Mouse (Mus musculus) macrophage (primary cell): Measurements from ENCODE around the gene Tcea2. TPM values are rescaled to one million over a fixed set of nuclear protein-coding genes. Genes with fewer than 3 reads are reported as not detected.

ENCODE experiments used
- H3K27ac ChIP-seq: fragments of 350-480 bp; formaldehyde crosslinking; 2 replicates; pipeline ENCODE4 v1.9.0; 2021
- H3K36me3 ChIP-seq: fragments of 350-480 bp; formaldehyde crosslinking; 2 replicates; pipeline ENCODE4 v1.9.0; 2021; ENCODE audit errors: inconsistent target
- H3K4me3 ChIP-seq: fragments of 350-480 bp; formaldehyde crosslinking; 2 replicates; pipeline ENCODE4 v1.9.0; 2021; ENCODE audit errors: inconsistent target
- H3K79me2 ChIP-seq: fragments of 350-480 bp; formaldehyde crosslinking; 2 replicates; pipeline ENCODE4 v1.9.0; 2021; ENCODE audit errors: inconsistent target
- WGBS: methylation state at CpG from one replicate; pipeline ENCODE4 v1.1.7; 2026; ENCODE audit warnings: inconsistent platforms; ENCODE audit not compliant: missing documents; 5-methylcytosine and 5-hydroxymethylcytosine counted together
- polyA plus RNA-seq: library from polyadenylated mRNA; stranded (reverse); fragments of 250-400 nt; gene quantifications from 3 replicates; pipeline ENCODE4 v1.2.4, GENCODE M21; 2018; ENCODE audit warnings: inconsistent platforms

Tcea2 gene
- polyA plus RNA-seq, 1 experiment from 2014 or later, result 1.5 TPM

DNA sequence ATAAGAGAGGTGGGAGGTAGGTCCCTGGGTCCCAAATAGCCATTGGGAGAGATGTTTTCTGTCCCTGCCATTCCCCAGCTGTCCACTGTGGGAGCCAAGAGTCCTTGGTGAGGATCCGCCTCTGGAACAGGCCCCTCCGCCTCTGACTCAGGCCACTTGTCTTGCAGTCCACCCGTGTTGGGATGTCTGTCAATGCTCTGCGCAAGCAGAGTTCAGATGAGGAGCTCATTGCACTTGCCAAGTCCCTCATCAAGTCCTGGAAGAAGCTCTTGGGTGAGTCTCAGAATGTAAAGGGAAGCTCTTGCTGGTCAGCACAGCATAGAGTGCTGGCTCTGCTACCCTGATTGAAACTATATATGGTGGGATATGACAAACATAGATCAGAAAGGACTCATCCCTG is 3.3 kb downstream of the Tcea2 start:
- 93% methylated on average over 4 of the region's 4 CpGs for WGBS
- H3K4me3 ChIP-seq, result no peak overlapping the region
- H3K27ac ChIP-seq, result no peak overlapping the region
- H3K36me3 ChIP-seq, result peaks cover 17% of the 10 kb centered on the region; the same call in 1 of the 2 replicates
- no peaks in the 10 kb centered on the region for H3K79me2 ChIP-seq

DNA sequence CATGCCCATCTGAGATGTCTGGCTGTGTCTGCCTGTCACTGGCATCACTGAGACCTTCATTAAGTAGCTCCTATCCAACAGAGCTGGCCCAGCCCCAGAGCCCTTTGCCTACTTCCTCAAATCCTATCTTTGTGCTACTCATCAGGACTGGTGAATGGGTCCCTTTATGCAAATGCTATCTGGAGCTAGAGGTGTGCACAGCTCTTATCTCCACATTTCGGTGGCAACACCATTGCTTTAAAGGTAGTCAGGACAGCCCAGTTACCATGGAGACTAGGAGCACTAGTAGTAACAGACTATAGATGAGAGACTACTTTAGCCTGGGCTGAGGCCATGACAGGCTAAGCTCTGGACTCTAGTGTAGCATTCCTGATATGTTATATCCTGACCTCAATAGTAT is 4.6 kb downstream of the Tcea2 start:
- 92% methylated on average over 1 of the region's 1 CpGs for WGBS
- Histone ChIP-seq H3K27ac (no peak overlapping the region), H3K79me2 (peaks cover 10% of the 10 kb centered on the region), H3K4me3 (no peak overlapping the region), H3K36me3 (peaks cover 27% of the 10 kb centered on the region; the same call in 1 of the 2 replicates)

DNA sequence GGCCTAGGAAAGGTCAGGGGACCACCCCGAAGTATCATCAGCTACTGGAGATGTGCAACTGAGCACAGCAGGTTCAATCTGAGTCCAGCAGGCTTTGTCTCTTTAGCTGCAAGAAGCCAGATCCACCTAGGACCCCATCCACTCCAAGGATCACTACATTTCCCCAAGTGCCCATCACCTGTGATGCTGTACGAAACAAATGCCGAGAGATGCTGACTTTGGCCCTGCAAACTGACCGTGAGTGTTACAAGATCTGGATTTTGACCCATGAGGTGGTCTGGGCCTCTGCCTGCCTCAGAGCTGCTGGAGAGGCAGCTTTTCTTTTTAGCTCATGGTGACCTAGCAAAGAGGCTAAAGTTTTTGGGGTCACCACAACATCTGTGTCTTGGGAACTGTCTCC is 5.6 kb downstream of the Tcea2 start:
- 94% methylated on average over 4 of the region's 4 CpGs for WGBS
- Histone ChIP-seq H3K36me3 (peaks cover 34% of the 10 kb centered on the region; the same call in 1 of the 2 replicates), H3K4me3 (no peak overlapping the region)

DNA sequence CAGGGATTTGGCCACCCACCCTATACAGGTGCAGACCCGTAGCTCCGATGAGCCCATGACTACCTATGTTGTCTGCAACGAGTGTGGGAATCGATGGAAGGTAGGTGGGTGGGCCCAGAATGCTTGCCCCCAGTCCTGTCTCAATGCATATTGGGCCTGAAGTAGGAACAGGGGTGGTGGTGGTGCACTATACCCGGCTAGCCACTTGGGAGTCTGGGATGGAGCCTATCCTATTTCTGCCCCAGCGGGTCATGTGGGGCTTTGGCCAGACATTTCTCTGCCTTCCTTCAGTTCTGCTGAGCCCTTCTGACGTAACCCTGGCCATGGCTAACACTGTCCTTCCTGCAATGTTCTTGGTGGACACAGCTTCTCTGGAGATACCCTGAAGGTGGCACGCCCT is 7.5 kb downstream of the Tcea2 start:
- WGBS, result 97% methylated on average over 7 of the region's 8 CpGs
- H3K36me3 ChIP-seq, result peaks cover 36% of the 10 kb centered on the region; the same call in 1 of the 2 replicates

More for the DNA sequence above, 5.6 kb downstream of the Tcea2 start:
- H3K27ac ChIP-seq, result no peak overlapping the region
- peaks cover 20% of the 10 kb centered on the region for H3K79me2 ChIP-seq

DNA sequence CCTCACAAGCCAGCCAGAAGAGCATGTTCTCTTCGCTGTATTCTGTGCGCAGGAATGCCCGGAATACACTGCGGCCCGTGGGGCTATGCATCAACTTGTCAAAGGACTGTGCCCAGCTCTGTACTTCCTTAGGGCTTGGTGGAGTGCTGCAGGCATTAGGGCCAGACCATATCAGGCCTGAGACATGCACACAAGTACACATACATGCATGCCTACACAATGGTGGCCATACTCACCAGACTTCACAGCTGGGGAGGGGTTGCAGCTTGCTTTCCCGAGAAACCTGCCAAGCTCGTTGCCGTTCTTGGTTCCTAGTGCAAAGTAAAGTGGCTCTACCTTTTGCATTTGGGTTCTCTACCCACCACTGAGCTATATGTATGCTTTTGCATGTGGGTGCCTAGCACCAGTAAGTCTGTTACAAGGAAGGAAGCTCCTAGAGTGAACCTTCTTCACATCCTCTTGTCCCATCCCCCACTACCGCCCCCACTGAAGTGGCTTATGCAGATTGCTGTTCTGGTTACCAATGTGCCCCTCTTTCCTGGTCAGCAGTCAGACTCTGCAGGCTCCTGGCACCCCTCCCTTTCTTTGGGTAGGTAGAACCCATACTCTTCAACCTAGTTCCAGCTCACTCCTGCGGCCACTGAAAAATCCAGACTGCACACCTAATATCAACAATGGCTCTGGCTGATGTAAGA is 9.5 kb downstream of the Tcea2 start:
- Histone ChIP-seq H3K79me2 (peaks cover 49% of the 10 kb centered on the region), H3K4me3 (no peak overlapping the region), H3K27ac (no peak overlapping the region), H3K36me3 (peaks cover 36% of the 10 kb centered on the region; the same call in 1 of the 2 replicates)
- WGBS, result 86% methylated on average over 10 of the region's 10 CpGs

More for the DNA sequence above, 7.5 kb downstream of the Tcea2 start:
- no peak overlapping the region for H3K4me3 ChIP-seq
- no peak overlapping the region for H3K27ac ChIP-seq
- peaks cover 39% of the 10 kb centered on the region for H3K79me2 ChIP-seq

DNA sequence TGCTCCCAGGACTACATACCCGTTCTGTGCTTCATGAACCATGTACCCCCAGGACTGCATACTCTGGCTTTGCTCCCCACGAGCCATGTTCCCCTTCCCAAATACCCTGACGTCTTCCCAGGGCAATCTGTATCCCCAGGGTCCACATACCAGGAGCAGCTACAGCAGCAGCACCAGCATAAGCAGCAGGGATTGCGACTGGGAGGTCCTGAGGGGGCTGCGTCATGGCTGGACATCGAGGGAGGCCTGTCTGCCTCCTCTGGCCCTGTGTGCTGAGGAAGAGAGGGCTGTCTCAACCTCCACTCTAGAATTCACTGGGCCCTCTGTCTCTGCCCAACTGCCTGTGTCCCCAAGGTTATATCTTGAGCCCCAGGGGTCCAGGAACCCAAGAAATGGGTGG is 11.0 kb downstream of the Tcea2 start:
- Histone ChIP-seq H3K36me3 (peaks cover 36% of the 10 kb centered on the region; the same call in 1 of the 2 replicates), H3K27ac (peak overlapping the region; percentile 89), H3K79me2 (peaks cover 49% of the 10 kb centered on the region), H3K4me3 (peak overlapping the region; percentile 94)
- WGBS, result 71% methylated on average over 6 of the region's 6 CpGs

DNA sequence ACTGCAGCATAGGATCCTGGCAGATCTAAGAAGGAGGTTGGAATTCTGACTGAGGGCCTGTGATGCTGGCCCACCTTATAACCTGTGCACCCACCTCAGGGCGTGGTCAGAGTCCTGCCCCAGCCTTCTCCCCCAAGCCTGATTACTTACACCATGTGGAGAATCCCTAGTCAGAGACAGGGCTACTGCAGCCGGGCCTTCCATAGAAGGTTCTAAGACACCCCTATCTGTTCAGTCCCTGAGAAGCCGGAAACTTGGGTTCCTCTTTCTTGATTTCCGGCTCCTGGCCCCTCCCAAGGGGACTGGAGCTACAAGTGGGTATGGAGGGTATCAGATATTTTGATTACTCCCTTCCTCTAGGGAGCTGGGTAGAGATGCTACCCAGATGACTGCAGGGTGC is 11.5 kb downstream of the Tcea2 start:
- Histone ChIP-seq H3K36me3 (peaks cover 34% of the 10 kb centered on the region; the same call in 1 of the 2 replicates), H3K4me3 (peak overlapping the region; percentile 94), H3K79me2 (peaks cover 49% of the 10 kb centered on the region), H3K27ac (peak overlapping the region; percentile 89)
- WGBS, result 9% methylated on average over 4 of the region's 4 CpGs

DNA sequence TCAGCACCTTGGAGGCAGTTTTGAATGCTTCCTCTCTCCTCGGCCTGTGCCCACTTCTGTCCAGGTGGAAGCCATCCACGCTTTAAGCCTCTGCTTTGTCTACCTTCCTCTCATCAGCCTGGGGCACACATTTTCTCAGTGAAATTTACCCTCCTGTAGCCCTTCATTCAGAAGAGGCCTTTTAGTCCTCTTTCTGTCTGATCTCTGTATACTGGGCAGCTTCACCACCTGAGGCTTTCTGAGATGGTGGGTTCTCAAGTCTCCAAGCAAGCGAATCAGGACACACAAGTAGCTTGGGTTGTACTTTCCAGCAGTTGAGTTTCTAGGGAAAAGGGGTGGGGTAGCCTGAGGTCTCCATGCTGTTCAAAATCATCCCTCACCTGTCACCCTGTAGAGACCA is 12.2 kb downstream of the Tcea2 start:
- H3K79me2 ChIP-seq, result peaks cover 49% of the 10 kb centered on the region
- WGBS, result 48% methylated on average over 3 of the region's 3 CpGs
- H3K4me3 ChIP-seq, result peak overlapping the region; percentile 94
- H3K36me3 ChIP-seq, result peaks cover 27% of the 10 kb centered on the region; the same call in 1 of the 2 replicates
- H3K27ac ChIP-seq, result peak overlapping the region; percentile 89

DNA sequence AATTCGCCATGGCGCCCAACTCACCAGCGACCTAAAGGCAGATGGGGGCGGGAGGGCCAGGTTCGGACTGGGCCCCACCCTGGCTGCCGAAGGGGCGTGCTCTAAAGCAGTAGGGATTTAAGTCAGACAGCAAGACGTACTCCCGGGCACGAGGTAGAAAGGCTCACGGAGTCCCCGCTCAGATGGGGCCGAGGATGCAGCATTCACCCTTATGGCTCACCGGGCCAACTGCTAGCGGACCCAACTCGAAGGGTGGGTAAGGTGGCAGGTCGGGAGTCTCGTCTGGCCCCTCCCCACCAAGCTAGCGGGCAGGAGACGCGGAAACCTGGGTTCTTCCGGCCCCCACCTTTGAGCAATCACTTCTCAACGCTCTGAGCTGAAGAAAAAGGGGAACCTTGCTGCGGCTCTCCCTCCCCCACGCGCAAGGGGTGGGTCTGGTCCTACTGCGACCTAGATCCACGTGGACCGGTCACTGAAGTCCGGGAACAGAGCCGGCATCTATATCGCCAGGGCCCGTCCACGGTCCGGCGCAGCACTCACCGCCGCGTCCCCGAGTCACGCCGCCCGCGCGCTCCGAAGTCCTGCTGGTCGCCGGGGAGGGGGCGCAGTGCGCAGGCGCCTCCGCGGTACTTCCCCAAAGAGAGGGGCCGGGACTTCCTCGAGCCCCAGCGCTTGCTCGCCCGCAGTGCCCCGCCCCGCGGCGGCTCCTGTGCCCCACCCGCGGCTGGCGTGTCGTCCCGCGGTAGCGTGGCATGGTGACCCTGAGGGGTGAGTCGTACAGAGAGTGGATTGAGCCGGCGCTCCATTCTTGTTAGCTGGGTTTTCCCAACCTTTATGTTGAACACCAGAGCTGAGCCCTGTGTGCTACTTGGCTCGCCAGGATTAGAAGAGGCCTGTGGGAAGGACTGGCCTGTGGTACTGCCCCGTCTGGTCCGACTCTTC is 13.5 kb downstream of the Tcea2 start, which contains the start of gene Rgs19:
Rgs19 (minus strand) TSS at position 639 of the 942 bp plus-strand sequence.
- Histone ChIP-seq H3K79me2 (peaks cover 49% of the 10 kb centered on the region), H3K36me3 (peaks cover 20% of the 10 kb centered on the region; the same call in 1 of the 2 replicates), H3K4me3 (peak within 1 kb of the TSS; percentile 94), H3K27ac (peak within 1 kb of the TSS; percentile 89)
- under 1% methylated on average over 45 of the region's 75 CpGs for WGBS

DNA sequence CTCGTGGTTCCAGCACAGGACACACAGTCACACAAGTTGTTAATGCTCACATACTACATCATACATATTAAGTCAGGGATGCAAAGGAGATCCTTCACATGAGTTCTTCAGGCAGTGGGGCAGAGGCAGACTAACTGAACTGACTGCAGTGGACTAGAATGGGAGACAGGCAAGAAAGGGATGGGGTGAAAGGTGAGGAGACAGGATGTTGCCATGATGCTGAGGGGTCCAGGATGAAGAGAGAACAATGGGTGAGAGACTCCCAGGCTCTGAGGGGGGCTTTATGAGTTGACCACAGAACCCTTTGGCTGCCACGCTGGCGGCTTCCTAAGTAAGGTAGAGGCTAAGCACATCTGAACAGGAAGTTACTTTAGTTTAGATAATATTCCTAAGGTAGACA is 14.5 kb downstream of the Tcea2 start:
- Histone ChIP-seq H3K79me2 (peaks cover 39% of the 10 kb centered on the region), H3K4me3 (no peak overlapping the region; the same call in 1 of the 2 replicates), H3K27ac (no peak overlapping the region), H3K36me3 (peaks cover 11% of the 10 kb centered on the region; the same call in 1 of the 2 replicates)
- 90% methylated on average over 3 of the region's 3 CpGs for WGBS

DNA sequence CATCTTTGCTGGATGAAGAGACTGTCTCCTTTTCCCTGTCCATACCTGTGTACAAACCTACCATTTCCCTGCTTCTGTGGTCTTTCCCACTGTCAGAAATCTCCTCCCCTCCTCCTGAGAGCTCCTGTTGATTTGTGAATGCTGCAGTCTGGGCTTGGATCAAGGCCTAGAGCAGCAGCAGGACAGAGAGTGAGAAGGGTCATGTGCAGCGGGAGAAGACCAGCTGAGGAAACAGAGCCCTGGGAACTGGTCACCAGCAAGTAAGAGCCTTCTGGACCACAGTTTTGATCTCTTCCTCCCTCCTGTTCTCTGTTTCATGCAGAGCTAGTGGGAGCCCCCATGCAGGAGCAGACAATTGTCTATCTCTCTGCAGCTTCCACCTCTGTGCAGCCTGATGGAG is 15.7 kb downstream of the Tcea2 start:
- WGBS, result 78% methylated on average over 1 of the region's 1 CpGs
- H3K27ac ChIP-seq, result no peak overlapping the region
- no peak overlapping the region for H3K4me3 ChIP-seq
- 0 out of 2 replicates have a peak, but pooled peaks cover 1% of the 10 kb centered on the region for H3K36me3 ChIP-seq
- peaks cover 28% of the 10 kb centered on the region for H3K79me2 ChIP-seq

DNA sequence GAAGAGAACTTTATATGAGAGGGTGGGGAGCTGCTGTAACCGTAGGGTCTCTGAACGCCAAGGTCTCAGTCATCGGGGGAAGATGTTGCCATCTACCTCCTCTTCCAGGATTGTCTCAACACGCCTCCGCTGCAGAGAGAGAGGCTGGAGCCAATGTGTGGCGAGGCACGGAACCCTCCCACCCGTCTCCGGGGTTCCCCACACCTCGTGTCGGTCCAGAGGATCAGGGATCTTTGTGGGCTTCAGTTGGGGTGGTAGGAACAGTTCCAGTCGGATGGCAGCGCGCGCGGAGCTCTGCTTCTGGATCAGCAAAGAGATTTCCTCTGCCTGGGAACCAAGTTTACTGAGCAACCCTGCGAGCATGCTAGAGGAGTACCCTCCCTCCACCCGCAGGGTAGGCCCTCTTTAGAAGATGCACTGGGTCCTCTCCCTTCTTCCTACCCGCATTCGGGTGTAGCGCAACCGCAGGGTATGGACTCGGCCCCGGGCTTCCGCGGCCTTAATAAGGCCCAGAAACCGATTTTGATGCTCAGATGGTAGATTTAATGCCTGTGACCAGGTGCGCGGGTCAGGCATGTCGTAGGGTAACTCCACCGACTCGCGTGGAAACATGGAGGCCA is 16.8 kb downstream of the Tcea2 start:
- WGBS, result 93% methylated on average over 33 of the region's 33 CpGs
- no peak overlapping the region for H3K4me3 ChIP-seq
- H3K79me2 ChIP-seq, result peaks cover 16% of the 10 kb centered on the region

DNA sequence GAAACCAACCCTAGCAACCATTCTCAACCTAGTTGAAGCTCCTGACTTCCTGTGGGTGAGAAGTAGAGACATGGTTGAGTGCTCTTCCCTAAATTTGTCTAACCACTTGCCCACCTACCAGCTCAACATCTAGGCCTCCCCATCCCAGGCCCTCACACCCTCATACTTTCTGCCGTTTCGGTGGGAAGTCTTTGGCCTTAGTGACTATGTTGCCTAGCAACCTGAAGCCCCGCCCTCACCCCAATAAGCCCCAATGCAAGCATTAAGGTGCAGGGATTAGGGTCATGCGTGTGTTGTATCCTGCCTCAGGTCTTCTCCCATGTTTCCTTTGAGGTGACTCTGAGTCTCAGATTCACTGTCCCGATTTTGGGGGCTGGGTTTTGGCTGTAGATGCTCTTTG is 18.1 kb downstream of the Tcea2 start, which contains the start of gene Lkaaear1:
Lkaaear1 (minus strand) TSS at position 202 of the 400 bp plus-strand sequence.
- Histone ChIP-seq H3K79me2 (peaks cover 3% of the 10 kb centered on the region), H3K4me3 (no peak within 1 kb of the TSS), H3K27ac (no peak within 1 kb of the TSS), H3K36me3 (no peaks in the 10 kb centered on the region)
- 63% methylated on average over 5 of the region's 5 CpGs for WGBS

More for the DNA sequence above, 16.8 kb downstream of the Tcea2 start:
- Histone ChIP-seq H3K36me3 (no peaks in the 10 kb centered on the region), H3K27ac (no peak overlapping the region)

DNA sequence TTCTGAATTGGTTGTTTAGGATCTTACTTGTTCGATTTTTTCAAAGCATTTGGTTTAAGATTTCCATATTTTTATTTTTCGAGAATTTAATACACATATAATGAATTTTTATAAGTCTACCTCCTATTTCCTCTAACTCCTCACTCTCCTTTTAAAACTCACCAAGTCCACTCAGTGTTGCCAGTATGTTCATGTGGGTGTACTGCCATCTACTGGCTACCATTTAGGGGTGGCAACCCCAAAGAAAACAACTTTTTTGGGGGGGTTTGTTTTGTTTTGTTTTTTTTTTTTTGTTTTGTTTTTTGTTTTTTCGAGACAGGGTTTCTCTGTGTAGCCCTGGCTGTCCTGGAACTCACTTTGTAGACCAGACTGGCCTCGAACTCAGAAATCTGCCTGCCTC is 26.6 kb downstream of the Tcea2 start:
- H3K36me3 ChIP-seq, result no peaks in the 10 kb centered on the region
- 48% methylated on average over 3 of the region's 4 CpGs for WGBS
- no peak overlapping the region for H3K4me3 ChIP-seq
- no peak overlapping the region for H3K27ac ChIP-seq
- no peaks in the 10 kb centered on the region for H3K79me2 ChIP-seq
